Mouse (Mus musculus) brain, embryonic 14.5 days (tissue): ENCODE results near the gene Evc. TPM values are rescaled to one million over a fixed set of nuclear protein-coding genes. Genes with fewer than 3 reads are reported as not detected.

Source experiments
- DNase-seq: peaks from one replicate; pipeline ENCODE4 v3.0.0-alpha.2; 2011; ENCODE audit warnings: low read depth
- CTCF ChIP-seq: fragments of 200-500 bp; IDR thresholded peaks from 2 replicates; pipeline ENCODE4 v1.5.1; 2012; ENCODE audit warnings: inconsistent platforms, mild to moderate bottlenecking, moderate library complexity, borderline replicate concordance; ENCODE audit not compliant: insufficient read depth, insufficient read length; ENCODE audit errors: extremely low read depth
- POLR2A ChIP-seq: fragments of 200-500 bp; IDR thresholded peaks from 2 replicates; pipeline ENCODE4 v1.6.1; 2012; ENCODE audit warnings: mild to moderate bottlenecking, inconsistent platforms, borderline replicate concordance; ENCODE audit not compliant: poor library complexity, insufficient read depth, insufficient read length, severe bottlenecking; ENCODE audit errors: extremely low read depth
- polyA plus RNA-seq: library from polyadenylated mRNA; depleted of rRNA; stranded (reverse); fragments of >200 nt; gene quantifications from 2 replicates; pipeline ENCODE4 v1.2.3, GENCODE M21; 2012

Evc gene
- polyA plus RNA-seq, 1 experiment = 12.4 TPM

DNA sequence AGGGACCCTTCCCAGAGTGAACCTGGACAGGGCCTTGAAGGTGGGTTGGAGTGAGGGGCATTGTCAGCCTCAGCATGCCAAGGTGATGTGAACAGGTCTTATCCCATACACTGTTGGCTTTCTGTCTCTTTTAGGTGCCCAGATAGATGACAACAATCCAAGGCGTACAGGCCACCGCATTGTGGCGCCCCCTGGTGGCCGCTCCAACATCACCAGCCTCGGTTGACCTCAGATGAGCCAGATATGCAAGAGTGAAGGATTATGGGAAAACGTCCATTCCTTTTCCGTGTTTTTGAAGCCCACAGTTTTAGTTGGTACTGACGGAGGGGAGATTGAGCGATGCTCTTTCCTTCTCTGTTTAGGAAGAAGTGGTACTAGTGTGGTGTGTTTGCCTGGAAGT lies 45.7 kb downstream of the Evc start:
- no peak for DNase-seq
- no peak for TF ChIP-seq POLR2A
- TF ChIP-seq CTCF = peak; percentile 81

DNA sequence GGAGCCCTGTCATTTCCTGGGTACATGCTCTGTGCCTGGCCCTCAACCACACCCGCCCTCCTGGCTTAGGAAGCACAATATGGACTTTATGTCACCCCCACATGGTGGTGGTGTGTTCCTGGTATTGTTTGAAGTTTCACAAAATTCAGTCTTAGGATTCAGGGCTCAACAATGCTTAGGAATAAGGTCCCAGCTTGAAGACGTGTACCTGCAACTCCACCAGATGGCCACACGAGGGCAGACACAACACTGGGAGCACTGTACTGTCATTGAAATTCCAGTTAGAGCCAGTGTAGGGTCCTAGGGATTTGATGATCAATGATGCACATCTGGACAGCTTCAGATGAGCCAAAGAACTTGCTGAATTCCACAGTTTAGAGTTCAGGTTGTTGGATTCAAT lies 47.5 kb downstream of the Evc start:
- peak; percentile 78 for DNase-seq

DNA sequence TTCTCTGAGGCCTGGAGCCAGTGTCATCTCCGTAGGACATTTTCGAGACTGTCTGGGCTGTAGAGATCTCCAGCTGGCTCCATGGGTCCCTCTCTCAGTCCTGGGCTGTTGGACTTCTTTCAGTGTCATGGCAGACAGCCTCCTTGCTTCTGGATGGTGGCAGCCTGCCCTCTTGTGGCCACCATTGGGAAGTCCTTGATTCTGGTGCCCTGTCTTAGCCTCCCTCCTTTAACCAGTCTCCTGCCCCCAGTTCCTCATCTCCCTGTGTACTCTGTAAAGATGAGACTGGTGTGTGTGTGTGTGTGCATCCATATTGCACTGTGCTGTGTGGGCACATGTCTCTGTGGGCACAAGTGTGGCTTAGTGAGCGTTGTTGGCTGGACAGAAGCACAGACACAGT lies 48.3 kb downstream of the Evc start:
- DNase-seq = peak; percentile 72
- TF ChIP-seq POLR2A = no peak
- peak; percentile 87 for TF ChIP-seq CTCF

More for the DNA sequence above, 47.5 kb downstream of the Evc start:
- peak; percentile 88 for TF ChIP-seq CTCF
- TF ChIP-seq POLR2A = no peak

DNA sequence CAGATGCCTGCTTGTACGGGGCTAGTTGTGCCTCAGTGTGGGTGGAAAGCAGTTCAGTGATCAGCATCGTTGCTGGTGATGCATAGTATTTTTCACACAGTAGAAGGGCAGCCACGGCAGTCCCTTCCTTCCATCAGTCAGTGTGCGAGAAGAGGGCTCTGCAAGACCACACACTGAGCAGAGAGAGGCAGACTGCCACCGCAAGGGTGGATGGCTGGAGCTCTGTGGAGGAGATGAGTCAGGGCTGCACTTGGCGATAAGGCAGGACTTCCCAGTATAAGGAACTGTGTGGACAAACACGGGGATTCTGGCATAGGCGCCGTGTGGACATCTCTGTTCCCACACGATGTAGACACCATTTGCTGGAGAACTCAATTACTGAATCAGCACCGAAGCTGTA lies 55.7 kb downstream of the Evc start:
- TF ChIP-seq CTCF (no peak), POLR2A (no peak)

DNA sequence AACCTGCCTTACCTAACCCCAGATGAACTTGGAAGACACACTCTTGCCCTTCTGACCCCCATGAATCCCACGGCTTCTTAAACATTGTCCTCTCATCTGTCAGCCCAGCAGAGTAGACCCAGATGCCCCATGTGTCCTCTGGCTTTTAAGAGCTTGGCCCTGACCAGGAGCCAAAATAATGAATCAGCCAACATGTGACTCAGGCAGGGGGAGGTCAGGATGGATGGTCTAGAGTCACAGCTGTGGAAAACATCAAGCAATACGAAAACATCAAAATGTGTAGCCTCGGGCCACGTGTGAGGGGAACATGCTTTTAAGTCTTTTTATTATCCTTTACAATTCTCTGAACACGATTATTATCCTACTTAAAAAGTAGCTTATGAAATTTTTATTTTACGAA lies 72.9 kb downstream of the Evc start:
- TF ChIP-seq CTCF (no peak), POLR2A (no peak)
- DNase-seq = peak; percentile 7

More for the DNA sequence above, 55.7 kb downstream of the Evc start:
- DNase-seq = no peak

DNA sequence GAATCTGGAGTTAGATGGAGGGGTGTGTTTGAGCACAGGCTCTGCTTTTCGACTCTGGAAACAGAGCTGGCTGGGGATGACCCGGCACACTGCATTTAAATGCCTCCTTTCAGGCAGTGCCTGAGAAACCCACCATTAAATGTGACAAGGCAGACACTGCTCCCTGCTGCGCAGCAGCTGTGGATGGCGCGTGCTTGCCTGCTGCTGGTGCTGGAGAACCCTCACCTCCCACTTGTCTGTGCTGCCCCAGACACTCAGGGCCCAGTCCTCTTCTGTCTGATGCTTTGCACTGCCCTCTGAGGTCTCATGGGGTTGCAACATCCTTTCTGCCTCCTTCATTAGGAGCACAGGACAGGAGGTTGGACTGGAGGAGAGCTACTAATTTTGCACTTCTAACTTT lies 75.0 kb downstream of the Evc start:
- no peak for TF ChIP-seq POLR2A
- TF ChIP-seq CTCF = no peak
- peak; percentile 67 for DNase-seq

DNA sequence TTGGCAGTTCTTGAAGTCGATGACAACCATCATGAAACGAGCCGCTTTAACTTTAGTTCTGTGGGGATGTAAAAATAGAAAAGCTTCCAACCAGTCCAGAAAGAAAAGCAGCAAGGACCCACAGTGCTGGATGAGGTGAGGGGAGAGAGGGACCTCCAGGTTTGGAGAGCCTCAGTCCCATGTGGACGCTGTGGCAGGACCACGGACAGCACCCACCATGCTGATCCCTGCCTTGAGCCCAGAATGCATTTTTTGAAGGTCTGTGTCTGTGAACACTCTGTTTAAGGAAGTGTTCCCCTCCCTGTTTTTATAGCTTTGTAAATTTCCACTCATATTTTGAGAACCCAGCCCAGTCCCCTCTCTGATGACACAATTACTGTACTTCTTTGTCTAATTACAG lies 79.5 kb downstream of the Evc start:
- TF ChIP-seq CTCF = no peak
- no peak for TF ChIP-seq POLR2A
- peak; percentile 10 for DNase-seq

DNA sequence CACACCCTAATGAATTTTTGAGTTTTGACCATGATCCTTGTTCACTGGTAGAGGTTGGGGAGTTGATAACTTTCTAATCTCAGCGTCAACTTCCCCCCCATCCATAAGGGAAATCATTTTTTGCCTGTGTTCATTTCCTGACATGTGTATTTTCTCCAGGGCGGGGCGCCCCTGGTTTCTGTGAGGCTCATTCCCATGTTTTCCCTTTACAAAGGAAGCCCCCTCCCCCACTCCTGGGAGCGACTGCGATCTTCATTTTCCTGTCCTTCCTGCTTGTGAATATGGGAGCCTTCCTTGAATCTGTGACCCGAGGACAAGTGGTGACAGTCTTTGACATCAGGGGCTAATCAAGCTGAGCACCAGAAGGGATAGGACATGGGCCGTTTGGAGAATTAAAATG lies 79.9 kb downstream of the Evc start:
- TF ChIP-seq CTCF = no peak
- TF ChIP-seq POLR2A = no peak
- DNase-seq = no peak

DNA sequence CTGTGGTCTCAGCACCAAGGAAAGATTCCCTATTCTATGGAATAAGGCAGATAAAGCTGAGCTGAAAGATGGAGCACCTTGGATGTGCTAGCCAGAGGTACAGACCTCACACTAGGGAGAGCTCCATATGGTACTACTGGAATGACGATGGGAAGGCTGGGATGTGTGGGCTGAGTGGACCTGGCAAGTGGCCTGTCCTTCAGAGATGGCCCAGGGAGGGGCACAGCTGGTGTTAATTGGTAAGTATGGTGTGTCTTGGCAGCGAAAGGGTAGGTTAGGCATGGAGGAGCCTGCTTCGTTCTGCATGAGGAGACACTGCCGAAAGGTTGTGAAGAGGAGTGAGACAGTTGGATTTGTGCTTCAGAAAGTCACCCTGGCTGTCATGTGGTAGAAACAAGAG lies 82.2 kb downstream of the Evc start:
- TF ChIP-seq POLR2A (no peak), CTCF (no peak)
- peak; percentile 49 for DNase-seq

DNA sequence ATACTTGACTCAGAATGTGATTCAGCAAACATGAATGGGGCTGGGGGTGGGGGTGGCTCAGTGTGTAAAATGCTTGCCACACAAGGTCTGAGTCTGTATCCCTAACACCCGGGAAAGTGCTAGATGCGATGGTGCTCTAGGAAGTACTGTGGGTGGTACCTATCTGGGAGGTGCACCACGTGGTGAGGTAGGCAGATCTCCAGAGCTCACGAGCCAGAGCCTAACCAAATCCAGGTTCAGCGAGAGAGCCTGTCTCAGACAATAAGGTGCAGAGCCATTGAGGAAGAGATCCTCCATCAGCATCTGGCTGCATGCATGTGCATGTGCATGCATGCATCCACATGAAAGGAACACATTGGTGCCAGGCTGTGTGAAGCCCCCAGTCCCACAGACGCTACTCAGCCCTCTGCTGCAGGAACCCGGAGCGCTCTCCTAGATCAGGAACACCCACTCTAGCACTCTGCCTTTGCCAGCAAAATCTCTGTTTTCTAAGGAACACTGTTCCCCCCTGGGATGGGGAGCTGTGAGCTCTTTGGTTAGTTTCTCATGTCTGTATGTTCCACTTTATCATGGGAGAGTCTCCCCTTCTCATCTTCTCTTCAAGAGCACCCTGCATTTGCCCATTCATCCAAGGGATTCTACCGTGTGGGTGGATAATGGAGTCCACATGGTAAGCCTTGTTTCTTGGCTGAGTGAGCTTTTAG lies 84.4 kb downstream of the Evc start:
- no peak for DNase-seq
- TF ChIP-seq CTCF = no peak
- TF ChIP-seq POLR2A = no peak

DNA sequence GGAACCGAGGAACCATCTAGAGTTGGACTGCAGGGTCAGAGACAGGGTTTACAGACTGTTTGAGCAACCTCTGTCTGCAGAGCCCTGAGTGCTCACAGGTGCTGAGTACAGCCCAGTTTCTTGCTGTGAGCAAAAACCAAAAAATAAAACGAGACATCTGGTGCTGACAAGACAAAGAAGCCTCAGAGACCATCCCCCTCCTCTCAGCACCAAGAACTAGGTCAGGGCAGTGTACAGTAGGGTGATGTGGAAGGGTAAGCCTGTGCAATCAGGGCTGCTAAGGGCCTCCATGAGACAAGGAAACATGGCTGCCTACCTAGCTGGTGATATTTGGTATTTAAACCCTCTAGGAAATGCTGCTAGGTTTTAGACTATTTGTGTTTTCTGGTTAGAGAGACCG lies 85.1 kb downstream of the Evc start:
- DNase-seq = no peak
- TF ChIP-seq CTCF (no peak), POLR2A (no peak)

DNA sequence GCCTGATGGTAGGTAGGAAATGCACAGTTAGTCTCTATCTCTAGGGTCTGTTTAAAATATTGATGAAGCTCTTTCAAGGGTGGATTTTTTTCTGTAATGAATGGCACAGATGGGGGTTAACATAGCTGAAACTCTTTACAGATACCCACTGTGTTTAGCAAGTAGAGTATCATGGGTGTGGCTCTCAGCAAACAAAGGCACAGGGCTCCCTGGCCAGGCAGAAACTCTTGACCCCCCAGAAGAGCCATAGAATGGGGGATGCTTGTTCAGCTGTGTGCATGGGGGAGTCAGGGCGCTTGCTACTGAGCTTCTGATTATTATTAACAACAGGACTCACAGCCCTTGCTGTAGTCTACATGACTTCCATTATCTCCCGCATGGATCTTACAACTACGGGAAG lies 87.8 kb downstream of the Evc start:
- no peak for TF ChIP-seq POLR2A
- no peak for DNase-seq
